Mouse (Mus musculus): Measurements from ENCODE around the gene Rac3. TPM values are rescaled to one million over a fixed set of nuclear protein-coding genes. Genes with fewer than 3 reads are reported as not detected.

Rac3 gene
- total and polyA plus RNA-seq, 2 experiments from 2014 or later: 639 to 698 TPM

DNA sequence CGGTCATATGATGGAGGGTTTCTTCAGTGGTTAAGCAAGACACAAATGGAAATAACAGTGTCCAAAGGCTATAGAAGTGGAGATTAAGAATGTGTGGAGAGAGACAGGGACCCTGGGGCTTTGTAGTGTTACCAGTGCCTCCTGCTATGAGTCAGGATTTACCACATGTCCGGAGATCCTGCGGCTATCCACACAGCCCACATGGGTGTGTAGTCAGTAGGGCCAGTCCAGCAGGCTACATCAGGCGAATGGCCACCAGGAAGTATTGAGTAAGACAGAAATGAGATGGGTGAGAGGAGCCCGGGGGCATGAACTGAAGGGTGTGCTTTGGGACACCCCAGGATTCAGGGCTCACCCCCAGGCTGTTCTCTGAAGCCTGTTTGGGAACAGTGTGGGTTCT lies 38.6 kb upstream of the Rac3 start:
- no peak overlapping the region for H3K9ac ChIP-seq (replicated peaks; ENCODE audit: low read length)
- H3K36me3 ChIP-seq (ENCODE audit: insufficient read depth, low read length): peaks cover 21% of the 10 kb centered on the region
- no peak overlapping the region for H3K4me2 ChIP-seq (ENCODE audit: low read depth, low read length)
- H3K27me3 ChIP-seq (ENCODE audit: insufficient read depth, low read length): no peaks in the 10 kb centered on the region
- 92% methylated on average over 5 of the region's 5 CpGs for WGBS
- no peak overlapping the region for H3K4me3 ChIP-seq (ENCODE audit: low read length)
- no peak for DNase-seq (ENCODE audit: low spot score)
- no peaks in the 10 kb centered on the region for H3K4me1 ChIP-seq (ENCODE audit: insufficient read depth, low read length)
- no peak for TF ChIP-seq CTCF (IDR thresholded peaks at IDR 0.05; ENCODE audit: low read depth)
- H3K27ac ChIP-seq: no peak overlapping the region
- ATAC-seq: no peak
- H3K9me3 ChIP-seq (ENCODE audit: low read length): no peaks in the 10 kb centered on the region

DNA sequence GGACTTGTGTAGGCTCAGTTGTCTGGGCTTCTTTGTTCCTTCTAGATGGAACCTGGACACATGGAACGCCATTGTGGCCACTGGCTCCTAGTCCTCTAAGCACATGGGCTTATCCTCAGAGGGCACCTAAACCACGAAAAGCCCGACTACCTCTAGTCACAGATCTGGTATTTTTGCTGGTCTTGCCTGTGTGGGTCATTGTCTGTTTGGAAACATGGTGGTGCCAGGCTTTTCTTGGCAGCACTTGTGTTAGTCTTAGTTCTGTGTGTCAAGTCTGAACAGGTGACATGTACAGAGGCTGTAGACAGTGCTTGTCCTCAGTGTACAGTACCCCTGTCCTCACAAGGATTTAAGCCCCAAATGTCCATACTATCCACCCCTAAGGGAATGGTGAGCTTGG lies 37.7 kb upstream of the Rac3 start:
- 96% methylated on average over 3 of the region's 3 CpGs for WGBS
- Histone ChIP-seq H3K4me2 (ENCODE audit: low read depth, low read length) (no peak overlapping the region), H3K27me3 (ENCODE audit: insufficient read depth, low read length) (no peaks in the 10 kb centered on the region), H3K9me3 (ENCODE audit: low read length) (no peaks in the 10 kb centered on the region), H3K9ac (replicated peaks; ENCODE audit: low read length) (no peak overlapping the region), H3K27ac (no peak overlapping the region), H3K36me3 (ENCODE audit: insufficient read depth, low read length) (peaks cover 22% of the 10 kb centered on the region), H3K4me1 (ENCODE audit: insufficient read depth, low read length) (no peaks in the 10 kb centered on the region), H3K4me3 (ENCODE audit: low read length) (no peak overlapping the region)
- ATAC-seq (no peak), DNase-seq (ENCODE audit: low spot score) (no peak)
- no peak for TF ChIP-seq CTCF (IDR thresholded peaks at IDR 0.05; ENCODE audit: low read depth)

DNA sequence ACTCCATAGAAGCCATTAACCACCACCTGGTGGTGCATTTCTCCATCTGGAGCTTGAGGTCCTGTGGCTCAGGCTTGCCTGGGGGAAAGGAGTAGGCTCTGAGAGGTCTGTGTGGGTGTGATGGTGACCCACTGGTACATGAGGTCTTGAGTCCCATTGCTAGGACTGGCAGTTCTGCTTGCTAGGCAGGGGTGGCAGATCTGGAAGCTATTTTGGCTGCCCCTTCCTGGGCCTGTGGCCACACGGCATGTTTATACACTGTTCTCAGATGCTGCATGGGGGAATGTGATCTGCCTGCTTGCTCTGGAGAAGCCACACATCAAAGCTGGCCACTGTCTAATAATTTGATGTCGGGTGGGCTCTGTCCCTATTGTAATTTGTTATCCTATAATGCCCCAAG lies 37.2 kb upstream of the Rac3 start:
- ATAC-seq: no peak
- 92% methylated on average over 2 of the region's 2 CpGs for WGBS

DNA sequence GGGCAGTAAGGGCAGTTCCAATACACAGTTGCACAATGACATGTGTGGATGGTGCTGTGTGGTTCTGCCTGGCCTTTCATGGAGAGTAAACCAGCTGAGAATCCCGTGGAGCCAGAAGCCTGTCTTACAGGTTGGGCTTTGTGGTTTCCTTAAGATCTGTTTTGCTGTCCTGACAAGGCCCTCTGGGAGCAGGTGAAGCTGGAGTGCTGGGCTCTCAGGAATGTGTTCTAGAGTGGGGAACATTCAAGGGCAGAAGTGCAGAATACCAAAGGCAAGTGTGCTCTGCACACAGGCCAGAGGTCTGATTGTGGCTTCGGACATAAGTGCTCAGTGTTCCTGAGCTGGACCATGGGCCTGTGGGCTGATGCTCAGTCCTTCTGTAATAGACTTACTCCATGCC lies 36.6 kb upstream of the Rac3 start:
- Histone ChIP-seq H3K36me3 (ENCODE audit: insufficient read depth, low read length) (peaks cover 19% of the 10 kb centered on the region), H3K9ac (replicated peaks; ENCODE audit: low read length) (no peak overlapping the region), H3K4me3 (ENCODE audit: low read length) (no peak overlapping the region), H3K9me3 (ENCODE audit: low read length) (no peaks in the 10 kb centered on the region), H3K4me2 (ENCODE audit: low read depth, low read length) (no peak overlapping the region), H3K27ac (no peak overlapping the region), H3K27me3 (ENCODE audit: insufficient read depth, low read length) (no peaks in the 10 kb centered on the region), H3K4me1 (ENCODE audit: insufficient read depth, low read length) (no peaks in the 10 kb centered on the region)
- 91% methylated on average over 2 of the region's 2 CpGs for WGBS
- no peak for DNase-seq (ENCODE audit: low spot score)
- TF ChIP-seq CTCF (IDR thresholded peaks at IDR 0.05; ENCODE audit: low read depth): no peak
- ATAC-seq: no peak

More for the DNA sequence above, 37.2 kb upstream of the Rac3 start:
- no peak overlapping the region for H3K27ac ChIP-seq
- no peak overlapping the region for H3K4me3 ChIP-seq (ENCODE audit: low read length)
- H3K9me3 ChIP-seq (ENCODE audit: low read length): no peaks in the 10 kb centered on the region
- no peak overlapping the region for H3K9ac ChIP-seq (replicated peaks; ENCODE audit: low read length)
- no peaks in the 10 kb centered on the region for H3K27me3 ChIP-seq (ENCODE audit: insufficient read depth, low read length)
- no peaks in the 10 kb centered on the region for H3K4me1 ChIP-seq (ENCODE audit: insufficient read depth, low read length)
- no peak overlapping the region for H3K4me2 ChIP-seq (ENCODE audit: low read depth, low read length)
- no peak for TF ChIP-seq CTCF (IDR thresholded peaks at IDR 0.05; ENCODE audit: low read depth)
- DNase-seq (ENCODE audit: low spot score): no peak
- peaks cover 19% of the 10 kb centered on the region for H3K36me3 ChIP-seq (ENCODE audit: insufficient read depth, low read length)

DNA sequence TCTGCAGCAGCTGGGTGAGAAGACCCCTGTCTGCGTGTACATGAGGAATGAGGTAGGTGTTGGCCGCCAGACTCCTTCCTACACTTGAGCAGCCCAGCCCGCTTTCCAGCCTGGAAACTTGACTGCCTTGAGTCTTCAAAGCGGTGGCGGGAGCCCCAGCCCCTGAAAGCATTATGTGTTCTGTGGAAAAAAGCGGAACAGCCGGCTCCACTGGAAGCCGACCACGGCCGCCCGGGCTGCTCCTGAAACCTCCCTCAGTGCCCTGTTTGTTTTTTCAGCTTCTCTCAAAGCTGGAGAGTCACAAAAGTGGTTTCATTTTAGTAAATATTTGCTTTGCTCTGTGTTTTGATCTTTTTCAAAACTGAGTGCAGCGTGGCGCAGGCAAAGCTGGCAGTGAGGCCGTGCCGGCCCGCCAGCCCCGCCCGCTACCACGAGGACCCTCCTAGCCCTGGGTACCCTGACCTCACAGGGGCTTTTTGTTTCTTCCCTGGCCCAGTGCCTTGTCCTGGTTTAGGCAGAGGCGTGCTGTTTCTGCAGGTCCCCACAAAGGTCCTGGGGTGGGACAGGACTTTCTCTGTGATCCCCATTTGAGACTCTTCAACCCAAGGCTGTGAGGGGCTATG lies 34.5 kb upstream of the Rac3 start:
- H3K4me3 ChIP-seq (ENCODE audit: low read length): no peak overlapping the region
- WGBS: 68% methylated on average over 20 of the region's 20 CpGs
- no peak overlapping the region for H3K4me2 ChIP-seq (ENCODE audit: low read depth, low read length)
- peaks cover 22% of the 10 kb centered on the region for H3K36me3 ChIP-seq (ENCODE audit: insufficient read depth, low read length)
- H3K9me3 ChIP-seq (ENCODE audit: low read length): no peaks in the 10 kb centered on the region
- no peaks in the 10 kb centered on the region for H3K27me3 ChIP-seq (ENCODE audit: insufficient read depth, low read length)
- no peak overlapping the region for H3K9ac ChIP-seq (replicated peaks; ENCODE audit: low read length)
- H3K4me1 ChIP-seq (ENCODE audit: insufficient read depth, low read length): no peaks in the 10 kb centered on the region
- DNase-seq (ENCODE audit: low spot score): no peak
- H3K27ac ChIP-seq: peak overlapping the region; percentile 32; the same call in 1 of the 2 replicates
- TF ChIP-seq CTCF (IDR thresholded peaks at IDR 0.05; ENCODE audit: low read depth): no peak
- no peak for ATAC-seq

DNA sequence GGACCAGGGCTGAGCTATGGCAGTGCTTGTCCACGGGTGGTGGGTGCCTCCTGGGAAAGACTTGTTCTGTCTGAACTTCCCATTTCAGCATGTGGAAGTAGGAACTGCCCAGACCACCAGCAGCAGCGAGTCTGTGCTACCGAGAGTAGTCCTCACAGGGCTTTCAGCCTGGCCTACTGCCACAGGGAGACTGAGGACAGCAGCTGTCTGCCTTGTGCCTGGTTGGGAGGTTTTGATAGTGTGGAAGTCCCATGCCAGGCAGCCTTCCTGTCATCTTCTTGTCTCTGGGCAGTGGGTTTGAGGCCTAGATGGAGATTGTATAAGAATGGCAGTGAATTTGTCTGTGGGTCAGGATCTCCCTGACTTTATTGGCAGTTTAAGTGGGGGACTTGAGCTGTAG lies 31.9 kb upstream of the Rac3 start:
- no peaks in the 10 kb centered on the region for H3K4me1 ChIP-seq (ENCODE audit: insufficient read depth, low read length)
- no peak overlapping the region for H3K4me3 ChIP-seq (ENCODE audit: low read length)
- ATAC-seq (no peak), DNase-seq (ENCODE audit: low spot score) (no peak)
- TF ChIP-seq CTCF (IDR thresholded peaks at IDR 0.05; ENCODE audit: low read depth): no peak
- H3K9me3 ChIP-seq (ENCODE audit: low read length): no peaks in the 10 kb centered on the region
- peaks cover 19% of the 10 kb centered on the region for H3K36me3 ChIP-seq (ENCODE audit: insufficient read depth, low read length)
- H3K4me2 ChIP-seq (ENCODE audit: low read depth, low read length): no peak overlapping the region
- H3K27me3 ChIP-seq (ENCODE audit: insufficient read depth, low read length): no peaks in the 10 kb centered on the region
- 73% methylated on average over 3 of the region's 3 CpGs for WGBS
- no peak overlapping the region for H3K9ac ChIP-seq (replicated peaks; ENCODE audit: low read length)
- no peak overlapping the region for H3K27ac ChIP-seq

DNA sequence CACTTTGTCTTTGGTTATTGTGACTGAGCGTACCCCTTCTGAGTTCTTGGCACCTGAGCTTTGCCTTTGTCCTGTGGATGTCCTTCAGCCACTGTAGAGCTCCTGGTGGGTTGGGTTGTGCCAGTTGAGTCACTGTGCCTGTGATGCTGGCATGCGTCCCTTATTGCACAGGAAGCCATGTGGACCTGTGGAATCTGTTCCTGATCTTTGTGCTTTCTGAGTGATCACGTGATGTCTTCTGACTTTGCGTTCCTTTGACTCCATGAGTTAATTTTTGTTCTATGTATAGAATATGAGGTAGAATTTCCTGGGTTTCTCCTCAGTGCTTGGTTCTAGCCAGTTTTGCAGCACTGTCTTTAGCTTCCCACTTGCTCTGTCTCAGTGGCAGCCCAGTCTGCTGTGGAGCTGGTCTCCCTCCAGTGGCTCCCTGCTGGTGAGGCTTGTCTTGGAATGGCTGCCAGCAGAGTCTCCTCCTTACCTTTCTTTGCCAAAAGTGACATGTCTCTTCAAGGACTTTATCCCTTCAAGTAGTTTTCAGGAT lies 28.7 kb upstream of the Rac3 start:
- Histone ChIP-seq H3K36me3 (ENCODE audit: insufficient read depth, low read length) (peaks cover 7% of the 10 kb centered on the region), H3K4me2 (ENCODE audit: low read depth, low read length) (no peak overlapping the region), H3K4me1 (ENCODE audit: insufficient read depth, low read length) (no peaks in the 10 kb centered on the region), H3K27ac (no peak overlapping the region), H3K27me3 (ENCODE audit: insufficient read depth, low read length) (no peaks in the 10 kb centered on the region), H3K9me3 (ENCODE audit: low read length) (no peaks in the 10 kb centered on the region), H3K9ac (replicated peaks; ENCODE audit: low read length) (no peak overlapping the region), H3K4me3 (ENCODE audit: low read length) (no peak overlapping the region)
- ATAC-seq (no peak), DNase-seq (ENCODE audit: low spot score) (peak; percentile 15)
- no peak for TF ChIP-seq CTCF (IDR thresholded peaks at IDR 0.05; ENCODE audit: low read depth)
- WGBS: 83% methylated on average over 4 of the region's 4 CpGs

Measured in hindbrain, postnatal 0 days (tissue).